Mouse (Mus musculus) spleen, postnatal 36 days (tissue): ENCODE results near the gene Zfp128.
A peak's percentile ranks its signal among the peaks of the same experiment; 100 is the strongest.
"Not testable (repeated sequence)": the region's sequence is repeated elsewhere in the genome, so short reads cannot be mapped to it uniquely, and the experiment has no call there.

Experiments used
- DNase-seq, 2 experiments: peaks; one replicate each; pipeline ENCODE4 v3.0.0; 2022; ENCODE audit warnings: low spot score in 2 of 2, mixed read lengths in 1 of 2

The Zfp128 gene

GRCm38 (mm10) chr7:12921705-12922465, 40.9 kb downstream of the Zfp128 start, which contains the start of gene Rps5:
Gene Rps5, plus strand, starts transcription at chr7:12922290.
- peak; percentile 98 to 99 for DNase-seq

DNA sequence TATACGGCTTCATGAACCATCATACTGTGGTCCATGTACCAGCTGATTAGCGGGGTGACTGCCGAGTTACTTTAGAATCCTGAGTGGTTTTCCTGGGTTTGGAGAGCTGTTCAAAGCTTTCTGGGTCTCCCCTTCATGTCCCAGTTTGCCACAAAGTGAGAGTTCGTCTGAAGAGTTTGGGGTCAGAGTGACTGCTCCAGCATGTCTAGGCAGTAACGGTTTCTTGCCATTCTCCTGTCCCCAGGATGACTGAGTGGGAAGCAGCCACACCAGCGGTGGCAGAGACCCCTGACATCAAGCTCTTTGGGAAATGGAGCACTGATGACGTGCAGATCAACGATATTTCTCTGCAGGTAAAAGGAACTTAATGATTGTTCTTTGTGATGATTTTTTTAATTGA, 41.8 kb downstream of the Zfp128 start:
- DNase-seq = no peak

GRCm38 (mm10) chr7:12926316-12926715, 45.3 kb downstream of the Zfp128 start:
- no peak for DNase-seq

- no peak for DNase-seq
These were observed 46.3 kb downstream of the Zfp128 start, which contains the start of gene Rnf225 for GRCm38 (mm10) chr7:12927191-12927680. Gene Rnf225, plus strand, starts transcription at chr7:12927416.

DNA sequence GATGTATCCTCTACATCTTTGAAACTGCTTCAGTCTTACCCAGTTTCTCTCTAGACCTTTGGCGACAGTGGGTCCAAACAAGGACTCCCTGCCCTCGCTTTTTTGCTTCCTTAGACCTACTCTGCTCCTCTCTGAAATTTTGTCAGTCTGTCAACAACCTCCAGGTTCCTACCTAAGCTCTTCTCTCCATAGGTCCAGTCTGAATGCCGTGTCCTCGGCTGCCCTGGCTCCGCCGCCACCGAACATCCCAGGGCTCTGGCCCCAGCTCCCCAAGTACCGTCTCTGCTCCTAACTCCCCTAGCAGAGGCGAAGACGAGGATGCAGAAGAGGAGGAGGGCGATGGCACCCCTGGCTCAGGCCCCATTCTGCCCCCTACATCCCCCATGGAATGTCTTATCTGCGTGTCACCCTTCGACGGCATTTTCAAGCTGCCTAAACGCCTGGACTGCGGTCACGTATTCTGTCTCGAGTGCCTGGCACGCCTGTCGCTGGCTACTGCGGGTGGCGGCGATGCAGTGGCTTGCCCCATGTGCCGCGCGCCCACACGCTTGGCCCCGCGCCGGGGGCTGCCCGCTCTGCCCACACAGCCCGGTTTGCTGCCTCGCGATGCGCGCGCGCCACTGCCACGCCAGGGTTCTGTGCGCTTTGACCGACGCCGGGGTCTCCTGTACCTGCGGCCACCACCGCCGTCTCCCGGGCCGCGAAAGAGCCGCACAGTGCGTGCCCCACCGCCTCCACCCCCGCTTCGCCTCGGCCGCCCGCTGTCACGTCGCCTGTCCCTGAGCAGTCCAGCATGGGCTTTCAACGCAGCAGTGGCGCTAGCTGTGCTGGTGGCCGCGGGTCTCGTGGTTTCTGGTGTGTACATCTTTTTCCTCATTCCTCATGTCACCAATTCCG, 47.0 kb downstream of the Zfp128 start:
- DNase-seq = no peak

GRCm38 (mm10) chr7:12933615-12934140, 52.7 kb downstream of the Zfp128 start:
- no peak for DNase-seq

- no peak for DNase-seq
These were observed 53.8 kb downstream of the Zfp128 start for GRCm38 (mm10) chr7:12934808-12935207.

- not testable (repeated sequence) for DNase-seq
These were observed 56.4 kb downstream of the Zfp128 start for GRCm38 (mm10) chr7:12937254-12937803.

GRCm38 (mm10) chr7:12940599-12940998, 59.6 kb downstream of the Zfp128 start:
- DNase-seq = no peak
